Mouse (Mus musculus): ENCODE data around the gene Unc93b1. TPM values are rescaled to one million over a fixed set of nuclear protein-coding genes. Genes with fewer than 3 reads are reported as not detected.
A peak's percentile ranks its signal among the peaks of the same experiment; 100 is the strongest.

Unc93b1 gene
- polyA plus RNA-seq, 1 experiment from 2014 or later, result 15.0 TPM

DNA sequence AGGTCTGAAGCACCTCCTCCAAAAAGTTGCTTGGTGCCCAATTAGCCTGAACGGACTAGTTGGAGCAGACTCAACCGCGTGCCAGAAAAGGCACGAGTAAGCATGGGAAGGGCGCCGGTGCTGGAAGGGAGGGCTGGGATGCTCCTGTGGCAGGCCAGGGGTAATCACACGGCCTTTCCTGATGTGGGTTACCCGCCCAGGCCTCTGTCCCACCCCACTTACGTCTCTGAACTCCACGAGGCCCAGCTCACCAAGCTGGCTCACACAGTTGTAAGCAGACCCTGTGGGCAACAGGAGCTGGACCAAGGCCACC, 30.7 kb upstream of the Unc93b1 start:
- no peaks in the 10 kb centered on the region for H3K27me3 ChIP-seq
- ATAC-seq (ENCODE audit: low FRiP score, low read depth), result no peak
- peaks cover 37% of the 10 kb centered on the region for H3K4me1 ChIP-seq
- peaks cover 54% of the 10 kb centered on the region for H3K36me3 ChIP-seq
- H3K9ac ChIP-seq, result no peak overlapping the region
- WGBS, result 58% methylated on average over 10 of the region's 10 CpGs
- no peaks in the 10 kb centered on the region for H3K9me3 ChIP-seq
- H3K27ac ChIP-seq, result peak overlapping the region; percentile 22; the same call in 1 of the 2 replicates
- peak overlapping the region; percentile 83; the same call in 1 of the 2 replicates for H3K4me2 ChIP-seq (replicated peaks)
- no peak overlapping the region for H3K4me3 ChIP-seq

DNA sequence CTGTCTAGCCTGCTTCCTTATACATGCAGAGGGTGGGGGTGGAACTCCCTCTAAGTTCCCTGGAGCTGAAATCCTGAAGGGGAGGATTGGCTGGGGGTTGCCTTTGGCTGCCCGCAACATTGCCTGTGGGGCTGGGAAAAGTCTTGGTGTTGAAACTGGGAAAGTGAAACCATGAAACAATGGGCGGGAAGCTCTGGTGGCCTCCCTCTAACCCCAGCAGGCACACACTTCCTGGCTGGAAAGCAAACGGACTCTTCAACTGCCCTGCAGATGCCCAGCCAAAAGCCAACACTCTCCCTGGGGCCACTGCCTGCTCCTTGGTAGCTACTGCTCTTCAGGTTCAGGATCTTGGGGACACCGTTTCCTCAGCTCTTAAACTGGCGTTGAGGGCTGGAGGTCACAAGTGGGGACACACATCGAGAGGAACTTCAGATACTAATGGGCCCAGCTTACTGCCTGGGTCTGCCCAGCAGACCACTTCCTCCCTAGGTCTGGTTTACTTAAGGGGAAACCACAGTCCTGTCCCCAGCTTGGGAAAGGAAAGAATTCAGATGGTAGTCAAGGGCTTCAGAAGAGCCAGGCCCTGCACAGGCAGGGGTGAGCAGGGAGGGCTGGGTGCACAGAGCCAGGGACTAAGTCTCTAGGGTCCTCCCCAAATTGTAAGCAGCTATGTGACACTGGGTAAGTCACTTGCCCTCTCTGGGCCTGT, 29.6 kb upstream of the Unc93b1 start:
- peaks cover 58% of the 10 kb centered on the region for H3K36me3 ChIP-seq
- no peaks in the 10 kb centered on the region for H3K9me3 ChIP-seq
- H3K27me3 ChIP-seq, result no peaks in the 10 kb centered on the region
- 32% methylated on average over 6 of the region's 6 CpGs for WGBS
- H3K27ac ChIP-seq, result peak overlapping the region; percentile 76
- peaks cover 37% of the 10 kb centered on the region for H3K4me1 ChIP-seq
- H3K9ac ChIP-seq, result peak overlapping the region; percentile 76
- peak overlapping the region; percentile 58 for H3K4me3 ChIP-seq
- ATAC-seq (ENCODE audit: low FRiP score, low read depth), result peak; percentile 8; the same call in 1 of the 2 replicates
- H3K4me2 ChIP-seq (replicated peaks), result peak overlapping the region; percentile 83

DNA sequence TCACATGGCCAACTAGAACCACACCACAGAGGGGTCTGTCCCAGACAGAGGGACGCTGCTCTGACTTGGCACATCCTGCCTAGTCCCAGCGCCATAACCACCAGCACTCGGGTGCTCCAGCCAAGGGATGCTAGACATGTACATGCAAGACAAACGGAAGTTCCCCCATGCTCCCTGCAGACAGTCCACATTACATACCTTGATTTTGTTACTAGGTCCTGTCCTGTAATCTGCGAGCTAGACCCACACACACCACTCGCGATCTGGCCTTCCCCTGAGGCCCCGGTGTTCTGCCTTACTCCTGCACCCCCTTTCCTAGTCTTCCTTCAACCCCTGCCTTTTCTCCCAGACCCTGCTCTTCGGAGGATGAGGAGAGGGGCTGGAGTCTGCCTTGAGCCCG, 28.7 kb upstream of the Unc93b1 start:
- H3K27me3 ChIP-seq, result no peaks in the 10 kb centered on the region
- 25% methylated on average over 10 of the region's 10 CpGs for WGBS
- no peak overlapping the region; the same call in 1 of the 2 replicates for H3K27ac ChIP-seq
- H3K9ac ChIP-seq, result peak overlapping the region; percentile 76
- peak overlapping the region; percentile 58 for H3K4me3 ChIP-seq
- H3K4me1 ChIP-seq, result peaks cover 39% of the 10 kb centered on the region
- H3K36me3 ChIP-seq, result peaks cover 63% of the 10 kb centered on the region
- H3K9me3 ChIP-seq, result no peaks in the 10 kb centered on the region
- peak overlapping the region; percentile 83 for H3K4me2 ChIP-seq (replicated peaks)
- ATAC-seq (ENCODE audit: low FRiP score, low read depth), result no peak

DNA sequence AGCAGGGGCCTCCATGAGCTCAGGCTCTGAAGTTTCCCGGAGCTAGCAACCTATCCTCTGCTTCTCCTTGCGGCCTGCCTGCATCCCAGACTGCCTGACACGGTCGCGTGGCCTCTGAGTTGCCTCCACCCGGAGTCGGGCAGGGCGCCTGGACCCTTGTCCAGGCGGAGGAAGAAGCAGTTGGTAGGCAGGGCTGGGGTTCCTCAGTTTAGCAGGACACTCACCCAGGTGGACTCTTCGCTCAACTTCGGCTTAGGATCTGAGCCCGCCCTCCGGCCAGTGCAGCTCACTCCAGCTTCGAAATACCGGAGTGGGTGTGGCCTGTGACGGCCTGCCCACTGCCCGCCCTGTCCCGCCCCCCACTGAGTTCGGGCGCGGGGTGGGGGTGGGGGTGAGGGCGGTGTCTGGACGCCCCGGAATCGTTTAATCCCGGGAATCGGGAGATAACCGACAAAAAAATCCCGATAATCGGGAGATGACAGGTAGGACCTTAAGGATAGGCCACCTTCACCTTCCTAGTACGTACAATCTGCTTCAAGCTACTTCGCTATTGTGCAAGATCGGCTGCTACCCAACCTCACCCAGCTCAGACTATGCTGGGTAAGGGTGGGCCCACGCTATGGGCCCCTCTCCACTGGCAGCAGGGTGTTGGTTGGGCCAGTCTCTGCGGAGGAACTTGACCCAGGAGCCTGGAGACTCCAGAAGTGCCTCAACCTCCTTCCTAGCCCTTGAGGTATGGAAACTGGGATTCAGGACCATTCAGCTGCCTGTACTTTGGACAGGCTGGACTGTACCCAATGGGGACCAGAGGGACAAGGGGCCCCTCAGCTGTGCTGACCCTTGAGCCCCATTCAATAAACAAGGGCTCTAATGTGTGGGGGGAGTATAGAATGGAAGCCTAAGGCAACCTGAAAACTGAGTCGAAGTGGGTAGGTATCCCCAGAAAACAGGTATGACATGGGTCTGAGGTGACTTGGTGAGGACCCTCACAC, 27.9 kb upstream of the Unc93b1 start, which contains the start of gene Tcirg1:
TSS of gene Tcirg1 (minus strand) at position 339 of the 992 bp plus-strand sequence.
- H3K4me1 ChIP-seq, result peaks cover 46% of the 10 kb centered on the region
- peak within 1 kb of the TSS; percentile 52; the same call in 1 of the 2 replicates for H3K27ac ChIP-seq
- no peaks in the 10 kb centered on the region for H3K9me3 ChIP-seq
- 4% methylated on average over 36 of the region's 36 CpGs for WGBS
- peak within 1 kb of the TSS; percentile 83 for H3K4me2 ChIP-seq (replicated peaks)
- H3K36me3 ChIP-seq, result peaks cover 56% of the 10 kb centered on the region
- peak within 1 kb of the TSS; percentile 76 for H3K9ac ChIP-seq
- H3K27me3 ChIP-seq, result no peaks in the 10 kb centered on the region
- ATAC-seq (ENCODE audit: low FRiP score, low read depth), result peak; percentile 89
- H3K4me3 ChIP-seq, result peak within 1 kb of the TSS; percentile 58

DNA sequence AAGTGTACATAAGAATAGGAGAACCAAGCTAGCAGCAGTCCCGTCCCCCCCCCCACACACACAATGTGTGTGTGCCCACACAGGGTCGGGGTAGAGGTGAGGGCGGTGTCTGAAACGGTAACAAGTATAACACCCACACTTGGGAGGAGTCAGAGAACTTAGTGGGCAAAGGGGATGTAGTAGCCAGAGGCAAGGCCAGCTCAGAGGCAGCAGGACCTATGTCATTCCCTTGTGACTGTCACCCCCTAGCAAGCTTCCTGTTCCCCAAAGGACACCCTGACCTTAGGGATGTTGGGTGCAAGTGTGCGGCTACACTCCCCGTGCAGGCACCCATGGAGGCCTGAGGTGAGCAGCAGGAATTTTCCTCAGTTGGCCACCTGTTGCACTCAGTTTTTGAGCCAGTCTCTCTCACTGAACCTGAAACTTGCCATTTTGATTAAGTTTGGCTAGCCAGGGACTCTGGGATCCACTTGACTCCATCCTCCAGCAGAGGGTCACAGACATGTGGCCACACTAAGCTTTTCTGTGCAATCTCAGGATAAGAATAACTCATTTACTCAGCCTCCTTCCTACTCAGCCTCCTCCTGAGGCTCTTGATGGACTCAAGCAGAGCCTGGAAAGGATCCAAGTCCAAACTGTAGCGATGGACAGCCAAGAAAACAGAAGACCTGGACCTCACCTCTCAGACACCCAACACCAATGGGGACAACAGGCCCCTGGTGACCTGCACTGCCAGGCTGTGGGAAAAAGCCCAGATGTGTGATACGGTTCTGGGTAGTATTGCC, 26.9 kb upstream of the Unc93b1 start:
- H3K4me1 ChIP-seq, result peaks cover 47% of the 10 kb centered on the region
- no peaks in the 10 kb centered on the region for H3K9me3 ChIP-seq
- ATAC-seq (ENCODE audit: low FRiP score, low read depth), result no peak
- no peaks in the 10 kb centered on the region for H3K27me3 ChIP-seq
- peak overlapping the region; percentile 76; the same call in 1 of the 2 replicates for H3K9ac ChIP-seq
- 84% methylated on average over 8 of the region's 8 CpGs for WGBS
- peak overlapping the region; percentile 83 for H3K4me2 ChIP-seq (replicated peaks)
- peak overlapping the region; percentile 58 for H3K4me3 ChIP-seq
- H3K36me3 ChIP-seq, result peaks cover 47% of the 10 kb centered on the region
- H3K27ac ChIP-seq, result no peak overlapping the region

DNA sequence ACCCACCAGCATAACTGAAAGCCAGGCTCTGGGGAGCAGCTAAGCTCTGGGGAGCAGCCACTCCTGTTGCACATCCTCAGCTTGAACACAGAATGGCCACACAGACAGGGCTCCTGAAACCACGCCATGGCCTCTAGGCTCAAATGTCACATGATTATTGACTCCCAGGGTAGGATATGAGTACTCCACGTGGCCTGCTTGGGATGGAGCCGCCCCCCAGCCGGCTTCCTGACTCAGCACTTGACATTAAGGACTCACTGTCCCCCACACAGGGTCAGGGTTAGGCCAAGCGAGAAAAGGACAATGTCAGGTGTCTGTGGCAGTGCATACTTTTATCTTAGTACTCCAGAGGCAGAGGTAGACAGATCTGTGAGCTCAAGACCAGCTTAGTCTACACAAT, 24.8 kb upstream of the Unc93b1 start:
- Histone ChIP-seq H3K9me3 (no peaks in the 10 kb centered on the region), H3K4me2 (replicated peaks) (no peak overlapping the region), H3K9ac (no peak overlapping the region), H3K4me1 (peaks cover 42% of the 10 kb centered on the region), H3K36me3 (peaks cover 34% of the 10 kb centered on the region), H3K27me3 (no peaks in the 10 kb centered on the region), H3K27ac (no peak overlapping the region), H3K4me3 (no peak overlapping the region)
- WGBS, result 79% methylated on average over 5 of the region's 5 CpGs
- no peak for ATAC-seq (ENCODE audit: low FRiP score, low read depth)

DNA sequence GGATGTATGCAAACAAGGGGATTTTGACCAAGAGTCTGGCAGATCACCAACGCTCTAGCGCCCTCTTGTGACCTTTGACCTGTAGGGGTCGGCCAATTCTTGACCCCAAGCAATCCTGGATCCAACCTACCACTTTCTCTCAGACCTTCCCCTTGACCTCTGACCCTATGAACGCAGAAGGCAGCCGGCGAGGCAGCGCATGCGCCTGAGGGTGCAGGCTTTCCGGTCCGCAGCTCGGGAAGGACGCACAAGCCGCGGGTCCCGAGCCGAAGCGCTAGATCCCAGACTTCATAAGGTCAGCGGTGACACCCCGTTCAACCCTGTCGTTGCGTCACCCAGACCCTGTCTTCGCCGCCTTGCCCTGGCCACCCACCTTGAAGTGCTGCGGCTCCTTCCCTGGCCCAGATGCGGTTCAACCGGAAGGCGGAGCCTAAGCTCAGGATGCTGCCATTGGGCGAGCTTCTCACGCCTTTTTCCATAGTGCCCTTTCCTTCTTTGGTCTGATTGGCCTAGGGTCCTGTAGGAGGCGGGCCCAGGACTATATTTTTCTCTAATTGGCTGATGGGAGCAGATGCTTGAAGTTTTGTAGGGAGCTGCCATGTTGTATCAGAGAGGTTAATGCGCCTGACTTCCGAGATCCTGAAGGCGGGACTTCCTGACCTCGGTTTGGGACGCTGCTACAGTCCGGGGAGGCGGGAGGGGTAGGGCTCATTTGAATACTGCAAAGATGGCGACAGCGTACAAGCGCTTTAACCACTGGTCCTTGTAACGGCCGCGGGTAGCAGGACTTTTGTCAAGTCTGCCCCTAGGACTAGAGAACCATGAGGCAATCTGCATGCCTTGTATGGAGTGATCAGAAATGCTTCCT, 22.4 kb upstream of the Unc93b1 start, which contains the start of gene Ndufs8:
TSS of gene Ndufs8 (minus strand) at position 438 of the 868 bp plus-strand sequence.
- peak; percentile 99 for ATAC-seq (ENCODE audit: low FRiP score, low read depth)
- Histone ChIP-seq H3K4me2 (replicated peaks) (peak within 1 kb of the TSS; percentile 81), H3K4me3 (peak within 1 kb of the TSS; percentile 68), H3K27me3 (no peaks in the 10 kb centered on the region), H3K27ac (peak within 1 kb of the TSS; percentile 73), H3K9ac (peak within 1 kb of the TSS; percentile 72), H3K36me3 (peaks cover 34% of the 10 kb centered on the region), H3K4me1 (peaks cover 23% of the 10 kb centered on the region), H3K9me3 (no peaks in the 10 kb centered on the region)
- WGBS, result under 1% methylated on average over 43 of the region's 43 CpGs

DNA sequence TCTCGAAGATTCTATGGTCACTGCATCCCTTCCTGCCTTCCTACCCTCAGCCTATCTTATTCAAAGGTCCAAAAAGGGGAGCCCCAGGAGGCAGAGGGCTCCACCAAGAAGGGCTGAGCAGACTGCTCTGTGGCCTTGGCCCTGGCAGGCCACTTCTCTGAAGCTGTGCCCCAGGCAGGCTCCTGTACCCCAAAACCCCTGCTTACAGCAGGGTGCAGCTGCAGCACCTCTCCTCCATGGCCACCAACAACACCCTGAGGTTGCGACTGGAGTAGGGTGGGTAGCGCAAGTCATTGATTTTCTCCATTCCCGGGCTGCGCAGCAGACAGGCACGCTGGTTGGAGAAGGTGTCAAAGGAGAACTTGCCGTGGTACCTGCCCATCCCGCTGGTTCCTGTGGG, 21.3 kb upstream of the Unc93b1 start:
- ATAC-seq (ENCODE audit: low FRiP score, low read depth), result no peak
- Histone ChIP-seq H3K27me3 (no peaks in the 10 kb centered on the region), H3K4me1 (peaks cover 18% of the 10 kb centered on the region), H3K36me3 (peaks cover 28% of the 10 kb centered on the region), H3K4me3 (peak overlapping the region; percentile 68), H3K4me2 (replicated peaks) (peak overlapping the region; percentile 81), H3K27ac (peak overlapping the region; percentile 73; the same call in 1 of the 2 replicates), H3K9me3 (no peaks in the 10 kb centered on the region), H3K9ac (peak overlapping the region; percentile 59)
- 88% methylated on average over 8 of the region's 8 CpGs for WGBS

DNA sequence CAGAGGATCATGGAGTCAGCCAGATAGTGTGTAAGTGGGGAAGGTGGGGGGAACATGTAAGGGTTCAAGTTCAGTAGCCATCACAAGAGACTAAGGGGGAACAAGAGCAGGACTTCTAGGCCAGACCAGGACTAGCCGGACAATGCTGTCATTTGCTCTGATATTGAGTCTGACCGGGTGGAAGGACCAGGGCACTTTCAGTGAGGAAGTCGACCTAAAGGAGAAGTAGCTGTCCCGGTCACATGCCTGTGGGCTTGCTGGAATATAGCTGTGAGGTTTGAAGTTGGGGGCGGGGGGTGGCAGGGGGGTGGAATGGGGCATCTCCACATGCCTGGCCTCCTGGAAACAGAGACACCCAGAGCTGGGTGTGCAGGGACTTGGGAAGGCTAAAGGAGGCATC, 20.5 kb upstream of the Unc93b1 start:
- Histone ChIP-seq H3K4me2 (replicated peaks) (no peak overlapping the region), H3K36me3 (peaks cover 19% of the 10 kb centered on the region), H3K27ac (no peak overlapping the region), H3K4me3 (no peak overlapping the region), H3K9ac (no peak overlapping the region), H3K9me3 (no peaks in the 10 kb centered on the region), H3K4me1 (peaks cover 18% of the 10 kb centered on the region), H3K27me3 (no peaks in the 10 kb centered on the region)
- no peak for ATAC-seq (ENCODE audit: low FRiP score, low read depth)
- WGBS, result 89% methylated on average over 5 of the region's 5 CpGs

DNA sequence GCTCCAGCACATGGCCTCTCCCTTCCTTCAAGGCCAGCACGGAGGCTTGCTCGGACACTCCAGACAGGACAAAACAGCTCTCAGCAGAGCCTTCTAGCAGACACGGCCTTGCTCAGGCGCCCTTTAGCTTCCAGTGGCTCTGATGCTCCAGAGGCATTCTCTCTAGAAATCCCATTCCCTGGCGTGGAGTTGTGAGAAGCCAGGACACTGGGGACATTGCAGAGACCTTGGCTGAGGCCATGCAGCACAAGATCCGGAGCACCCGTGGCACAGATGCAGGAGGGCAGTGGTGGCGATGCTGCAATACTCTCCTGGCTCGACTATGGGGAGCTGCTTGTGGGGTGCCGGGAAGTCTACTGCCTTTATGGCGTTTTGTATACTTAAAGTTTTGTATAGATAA, 18.3 kb upstream of the Unc93b1 start:
- H3K4me3 ChIP-seq, result no peak overlapping the region
- H3K27ac ChIP-seq, result no peak overlapping the region
- H3K4me2 ChIP-seq (replicated peaks), result no peak overlapping the region
- H3K9me3 ChIP-seq, result no peaks in the 10 kb centered on the region
- WGBS, result 74% methylated on average over 11 of the region's 11 CpGs
- no peaks in the 10 kb centered on the region for H3K27me3 ChIP-seq
- no peak for ATAC-seq (ENCODE audit: low FRiP score, low read depth)
- no peaks in the 10 kb centered on the region for H3K36me3 ChIP-seq
- peaks cover 13% of the 10 kb centered on the region for H3K4me1 ChIP-seq
- no peak overlapping the region for H3K9ac ChIP-seq

DNA sequence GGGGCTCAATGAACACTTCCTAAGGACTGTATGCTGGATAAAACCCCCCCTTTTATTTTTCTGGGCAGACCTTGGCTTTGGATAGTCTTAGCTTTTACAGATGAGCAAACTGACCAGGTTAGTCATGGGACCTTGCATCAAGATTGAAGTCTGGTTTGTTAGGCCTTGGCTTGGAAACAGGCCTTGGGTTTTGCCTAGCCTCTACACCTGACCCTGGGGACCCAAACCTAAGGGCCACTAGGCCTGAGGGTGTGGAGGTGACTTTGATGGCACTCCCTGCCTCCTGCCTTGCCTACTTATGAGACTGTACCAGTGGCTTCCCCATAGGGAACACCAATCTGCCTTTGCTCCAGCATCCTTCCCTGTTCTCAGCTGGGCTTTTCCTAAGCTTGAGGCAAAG, 15.1 kb upstream of the Unc93b1 start:
- Histone ChIP-seq H3K9ac (no peak overlapping the region), H3K27ac (no peak overlapping the region), H3K4me1 (0 out of 2 replicates have a peak, but pooled peaks cover 4% of the 10 kb centered on the region), H3K9me3 (no peaks in the 10 kb centered on the region), H3K4me2 (replicated peaks) (no peak overlapping the region), H3K36me3 (no peaks in the 10 kb centered on the region), H3K27me3 (no peaks in the 10 kb centered on the region), H3K4me3 (no peak overlapping the region)
- ATAC-seq (ENCODE audit: low FRiP score, low read depth), result no peak
